ENCODE assay signal across 7 mouse cellular contexts in genomic region chr12:54713822-54714626, GRCm38 (mm10). TPM values are rescaled to one million over a fixed set of nuclear protein-coding genes. Genes with fewer than 3 reads are reported as not detected.
A peak's percentile ranks its signal among the peaks of the same experiment; 100 is the strongest.
DNase-seq lines count a peak whose midpoint lies in the region; ATAC-seq lines count a peak whose summit lies in the region.
"Not testable (repeated sequence)": the region's sequence is repeated elsewhere in the genome, so short reads cannot be mapped to it uniquely, and the experiment has no call there.

No protein-coding gene starts in this region.

- H3K36me3 ChIP-seq in kidney, embryonic 16.5 days (ENCODE audit: insufficient read depth, low read length); liver, embryonic 13.5 days; midbrain, embryonic 12.5 days: not testable (repeated sequence)

- not testable (repeated sequence) for H3K9ac ChIP-seq in kidney, embryonic 16.5 days (replicated peaks; ENCODE audit: low read length); liver, embryonic 13.5 days; midbrain, embryonic 12.5 days (replicated peaks)

- peak; percentile 58 for DNase-seq in gastrocnemius, adult 18-20 months (ENCODE audit: low spot score)
- DNase-seq in liver, embryonic 13.5 days, result peak; percentile 29
- peak; percentile 40 to 42 for DNase-seq in spleen, adult 18-20 months

- WGBS in kidney, embryonic 16.5 days, result 0% methylated on average over 2 of the region's 48 CpGs
- WGBS in liver, embryonic 13.5 days (ENCODE audit: insufficient replicate concordance), result 0% methylated on average over 7 of the region's 48 CpGs
- no CpG with 5 or more reads among the region's 48 CpGs for WGBS in midbrain, embryonic 12.5 days

- not testable (repeated sequence) for H3K27ac ChIP-seq in kidney, embryonic 16.5 days (ENCODE audit: low read length); liver, embryonic 13.5 days; midbrain, embryonic 12.5 days (replicated peaks)

- not testable (repeated sequence) for H3K9me3 ChIP-seq in kidney, embryonic 16.5 days (ENCODE audit: low read length); liver, embryonic 13.5 days (replicated peaks); midbrain, embryonic 12.5 days

- H3K4me3 ChIP-seq in kidney, embryonic 16.5 days (ENCODE audit: low read length); liver, embryonic 13.5 days (replicated peaks); midbrain, embryonic 12.5 days: not testable (repeated sequence)

- not testable (repeated sequence) for H3K4me1 ChIP-seq in kidney, embryonic 16.5 days (ENCODE audit: insufficient read depth, low read length); liver, embryonic 13.5 days (replicated peaks); midbrain, embryonic 12.5 days

- not testable (repeated sequence) for H3K27me3 ChIP-seq in kidney, embryonic 16.5 days (ENCODE audit: insufficient read depth, low read length); liver, embryonic 13.5 days; midbrain, embryonic 12.5 days

- peak; percentile 30 for ATAC-seq in common myeloid progenitor, adult 5-6 weeks (replicated peaks; ENCODE audit: low read depth, poor library complexity, severe bottlenecking)
- ATAC-seq in hematopoietic stem cell, adult 5-6 weeks (replicated peaks in 1 of 2; ENCODE audit: insufficient read depth in 1 of 2, low FRiP score in 2 of 2, low TSS enrichment in 1 of 2, low read depth in 1 of 2, poor library complexity in 2 of 2, severe bottlenecking in 2 of 2), result peak; percentile 7 to 36
- peak; percentile 55 for ATAC-seq in kidney, embryonic 16.5 days (ENCODE audit: low FRiP score, low TSS enrichment)
- ATAC-seq in liver, embryonic 13.5 days (ENCODE audit: low read depth), result peak; percentile 58
- ATAC-seq in midbrain, embryonic 12.5 days (ENCODE audit: low FRiP score, low read depth), result peak; percentile 55

- H3K4me2 ChIP-seq in kidney, embryonic 16.5 days (replicated peaks; ENCODE audit: low read depth, low read length); liver, embryonic 13.5 days; midbrain, embryonic 12.5 days (replicated peaks): not testable (repeated sequence)

RNA-seq across cellular contexts. Expression of gene Eapp, which starts 18.3 kb away (rescaled TPM):
- 55.4 and 62.9 TPM in 2 replicates for total RNA-seq in common myeloid progenitor, adult 5-6 weeks (2017)
- 10 to 100 TPM; 17.1 to 18.5 TPM for total RNA-seq in gastrocnemius, adult 18-20 months (2021)
- 66.3 and 116 TPM in 2 replicates for total RNA-seq in hematopoietic stem cell, adult 5-6 weeks (2017)
- 59.8 and 60.8 TPM in 2 replicates for polyA plus RNA-seq in kidney, embryonic 16.5 days (2015; fragmentation: Nextera tagmentation; extraction: Ambion mirVana)
- 50.0 and 50.3 TPM in 2 replicates for polyA plus RNA-seq in liver, embryonic 13.5 days (2015; fragmentation: Nextera tagmentation; extraction: Ambion mirVana)
- polyA plus RNA-seq in midbrain, embryonic 12.5 days (2016; fragmentation: Nextera tagmentation; extraction: Ambion mirVana), result 71.5 and 78.5 TPM in 2 replicates

RNA-seq across cellular contexts. Expression of gene Sptssa, which starts 57.7 kb away (rescaled TPM):
- total RNA-seq in common myeloid progenitor, adult 5-6 weeks (2017), result 150 and 163 TPM in 2 replicates
- 10 to 100 TPM; 15.8 TPM for total RNA-seq in gastrocnemius, adult 18-20 months (2021)
- total RNA-seq in hematopoietic stem cell, adult 5-6 weeks (2017), result 210 and 247 TPM in 2 replicates
- polyA plus RNA-seq in kidney, embryonic 16.5 days (2015; fragmentation: Nextera tagmentation; extraction: Ambion mirVana), result 203 and 212 TPM in 2 replicates
- 61.4 and 67.2 TPM in 2 replicates for polyA plus RNA-seq in liver, embryonic 13.5 days (2015; fragmentation: Nextera tagmentation; extraction: Ambion mirVana)
- 165 and 176 TPM in 2 replicates for polyA plus RNA-seq in midbrain, embryonic 12.5 days (2016; fragmentation: Nextera tagmentation; extraction: Ambion mirVana)
